Mouse (Mus musculus): ENCODE data around the gene 3110040M04Rik. TPM values are rescaled to one million over a fixed set of nuclear protein-coding genes. Genes with fewer than 3 reads are reported as not detected.
A peak's percentile ranks its signal among the peaks of the same experiment; 100 is the strongest.

The 3110040M04Rik gene
- total RNA-seq, 2 experiments from 2014 or later, result not detected

GRCm38 (mm10) chr1:151236141-151236930 is 32.4 kb downstream of the 3110040M04Rik start:
- DNase-seq, result peak; percentile 6

- DNase-seq, result no peak
These were observed 33.9 kb downstream of the 3110040M04Rik start for GRCm38 (mm10) chr1:151237780-151238179.

- no peak for DNase-seq
These were observed 39.4 kb downstream of the 3110040M04Rik start for GRCm38 (mm10) chr1:151243332-151243731.

- DNase-seq, result no peak
These were observed 40.1 kb downstream of the 3110040M04Rik start for GRCm38 (mm10) chr1:151244013-151244412.

GRCm38 (mm10) chr1:151244761-151245160 is 40.8 kb downstream of the 3110040M04Rik start:
- DNase-seq, result no peak

GRCm38 (mm10) chr1:151245165-151245564 is 41.2 kb downstream of the 3110040M04Rik start:
- no peak for DNase-seq

GRCm38 (mm10) chr1:151245846-151246245 is 41.9 kb downstream of the 3110040M04Rik start:
- no peak for DNase-seq

GRCm38 (mm10) chr1:151250109-151250508 is 46.2 kb downstream of the 3110040M04Rik start:
- no peak for DNase-seq

GRCm38 (mm10) chr1:151250529-151251193 is 46.7 kb downstream of the 3110040M04Rik start:
- peak; percentile 54 for DNase-seq

- no peak for DNase-seq
These were observed 47.5 kb downstream of the 3110040M04Rik start for GRCm38 (mm10) chr1:151251194-151252010.

Other genes starting within 250 kb of the 3110040M04Rik start
- gene Hmcn1, start 210.7 kb upstream of the 3110040M04Rik start, total RNA-seq (2021), result 10 to 100 TPM; 10.3 to 13.1 TPM
- gene Gm47985, start 21.6 kb upstream of the 3110040M04Rik start, total RNA-seq (2021), result under 1 TPM in 1 of 2 experiments, not detected in 1; 0.16 TPM
- gene Gm8947, start 11.7 kb upstream of the 3110040M04Rik start, total RNA-seq (2021), result not detected
- gene Gm47995, start 5.7 kb upstream of the 3110040M04Rik start, total RNA-seq (2021), result not detected
- gene Gm47996, start 6.0 kb downstream of the 3110040M04Rik start, total RNA-seq (2021), result not detected
- gene Ivns1abp, start 140.4 kb downstream of the 3110040M04Rik start, total RNA-seq (2021), result 100 to 1,000 TPM; 107 to 127 TPM
- 1 to 10 TPM; 6.2 to 8.6 TPM for gene Swt1, start 224.3 kb downstream of the 3110040M04Rik start, total RNA-seq (2021)
- 10 to 100 TPM; 10.0 to 14.0 TPM for gene Trmt1l, start 224.4 kb downstream of the 3110040M04Rik start, total RNA-seq (2021)